Mouse (Mus musculus): ENCODE measurements at regions not wholly inside any gene's neighbourhood (a gene's known extent, or its start where the extent isn't known, plus 50 kb on each side); places are given as distances from the start of the nearest gene placed in this dataset.
A peak's percentile ranks its signal among the peaks of the same experiment; 100 is the strongest.

DNA sequence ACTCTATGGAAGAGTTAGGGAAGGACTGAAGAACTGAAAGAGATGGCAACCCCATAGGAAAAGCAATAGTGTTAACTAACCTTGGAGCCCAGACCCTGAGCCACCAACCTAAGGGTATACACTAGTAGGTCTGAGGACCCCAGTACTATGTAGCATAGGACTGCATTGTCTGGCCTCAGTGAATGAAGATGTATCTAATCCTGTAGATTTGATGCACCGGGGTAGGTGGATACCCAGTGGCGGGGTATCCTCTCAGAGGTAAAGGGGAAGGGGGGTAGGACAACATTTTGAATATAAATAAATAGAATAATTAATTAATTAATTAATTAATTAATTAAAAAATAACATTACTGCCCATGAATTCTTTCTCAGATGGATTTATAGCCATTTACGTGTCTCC, 387.9 kb upstream of the 4921530L21Rik start:
- DNase-seq (ENCODE audit: low spot score in 2 of 2): no peak

GRCm38 (mm10) chr14:95493958-95494357, 387.1 kb upstream of the 4921530L21Rik start:
- no peak for DNase-seq (ENCODE audit: low spot score in 2 of 2)

DNA sequence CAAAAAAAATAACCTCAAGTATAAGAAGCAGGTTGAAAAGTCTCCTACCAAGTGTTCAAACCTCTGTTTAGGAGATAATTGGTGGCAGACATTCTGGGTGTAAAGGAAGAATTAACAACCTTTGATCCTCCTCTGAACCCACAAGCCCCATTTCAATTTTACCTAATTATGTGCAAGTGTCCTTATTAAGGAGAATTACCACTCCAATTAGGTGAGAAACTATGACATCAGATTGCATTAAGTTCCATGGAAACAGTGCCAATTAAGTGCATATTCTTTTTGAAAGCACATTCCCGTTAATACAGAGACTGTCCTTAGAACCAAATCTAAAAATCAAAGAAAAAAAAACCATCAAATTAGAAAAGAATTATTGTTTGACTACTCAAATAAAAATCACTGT, 366.0 kb upstream of the 4921530L21Rik start:
- no peak for DNase-seq (ENCODE audit: low spot score in 2 of 2)

DNA sequence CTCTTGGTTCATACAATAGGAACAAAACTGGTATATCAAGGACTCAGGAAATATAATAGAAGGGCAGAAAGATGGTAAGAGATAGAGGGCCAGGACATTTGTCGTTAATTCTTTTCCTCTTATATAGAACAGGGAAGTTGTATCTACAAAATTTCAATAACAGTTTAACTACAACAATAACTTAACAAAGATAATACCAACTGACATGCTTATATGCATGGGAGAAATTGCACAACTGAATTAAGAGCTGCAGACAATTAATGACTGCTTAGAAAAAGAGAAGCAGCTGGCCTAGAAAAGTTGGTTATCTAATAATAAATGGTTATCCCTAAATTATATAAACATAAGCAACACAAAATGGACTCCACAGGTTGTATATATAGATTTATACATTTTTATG, 362.2 kb upstream of the 4921530L21Rik start:
- DNase-seq (ENCODE audit: low spot score in 2 of 2): no peak

DNA sequence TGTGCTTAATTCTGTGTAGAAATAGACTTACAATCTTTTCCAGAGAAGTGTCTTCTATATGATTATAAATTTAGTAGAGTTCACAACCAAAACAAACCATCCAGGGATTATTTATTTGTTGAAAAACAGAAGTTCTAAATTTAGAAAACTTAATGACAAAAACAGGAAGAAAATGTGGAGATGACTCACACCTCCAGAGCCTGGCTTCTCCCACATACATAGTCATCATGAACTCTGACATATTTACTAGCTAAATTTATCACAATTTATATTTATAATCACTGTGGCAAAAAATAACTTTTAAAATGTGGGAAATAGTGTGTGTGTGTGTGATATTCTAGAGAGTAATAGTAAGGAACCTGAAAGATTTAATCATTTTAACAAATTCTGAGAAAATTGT, 337.2 kb upstream of the 4921530L21Rik start:
- no peak for DNase-seq (ENCODE audit: low spot score in 2 of 2)

DNA sequence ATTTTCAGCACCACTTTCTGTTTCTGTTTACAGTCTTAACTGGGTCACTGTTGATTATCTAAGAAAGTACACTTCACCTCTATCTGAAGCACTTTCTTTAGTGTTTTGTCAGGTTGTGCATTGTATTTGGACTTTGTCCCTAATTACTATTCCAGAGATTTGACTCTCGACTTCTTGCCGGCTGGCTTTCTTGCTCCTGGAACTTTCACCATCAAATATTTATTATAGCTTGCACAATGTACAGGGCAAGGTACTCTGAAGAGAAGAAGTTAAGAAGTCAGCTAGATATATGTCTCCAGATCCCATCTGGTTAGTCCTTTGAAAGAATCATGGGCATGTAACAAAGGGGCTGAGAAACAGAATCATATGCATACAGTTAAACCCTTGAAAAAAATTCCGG, 290.0 kb upstream of the 4921530L21Rik start:
- no peak for DNase-seq (ENCODE audit: low spot score in 2 of 2)

DNA sequence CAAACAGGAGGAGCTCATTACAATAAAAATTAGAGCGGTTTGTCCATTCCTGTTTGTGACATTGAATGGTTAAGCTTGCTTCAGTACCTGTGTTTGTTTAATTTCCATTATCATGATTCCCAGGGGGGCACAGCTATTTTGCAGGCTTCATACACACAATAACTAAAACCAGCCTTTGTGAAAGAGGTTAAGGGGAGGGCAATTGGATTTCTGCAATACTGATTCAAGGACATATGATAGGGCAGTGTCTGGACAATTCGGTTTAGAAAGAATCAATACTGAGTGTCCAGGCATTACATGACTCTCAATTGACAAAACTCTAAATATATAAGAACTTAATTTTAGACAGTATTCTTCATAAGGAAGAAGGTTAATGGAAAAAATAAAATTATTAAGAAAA, 284.7 kb upstream of the 4921530L21Rik start:
- DNase-seq (ENCODE audit: low spot score in 2 of 2): no peak

GRCm38 (mm10) chr14:95645980-95646379, 235.1 kb upstream of the 4921530L21Rik start:
- no peak for DNase-seq (ENCODE audit: low spot score in 2 of 2)

- DNase-seq (ENCODE audit: low spot score in 2 of 2): no peak
These were observed 221.5 kb upstream of the 4921530L21Rik start for GRCm38 (mm10) chr14:95659552-95659951.

- no peak for DNase-seq (ENCODE audit: low spot score in 2 of 2)
These were observed 220.2 kb upstream of the 4921530L21Rik start for GRCm38 (mm10) chr14:95660862-95661261.

GRCm38 (mm10) chr14:95661416-95661815, 219.6 kb upstream of the 4921530L21Rik start:
- no peak for DNase-seq (ENCODE audit: low spot score in 2 of 2)

GRCm38 (mm10) chr14:95687448-95687847, 193.6 kb upstream of the 4921530L21Rik start:
- DNase-seq (ENCODE audit: low spot score in 2 of 2): no peak

- DNase-seq (ENCODE audit: low spot score in 2 of 2): peak; percentile 8 to 39
These were observed 192.4 kb upstream of the 4921530L21Rik start for GRCm38 (mm10) chr14:95688611-95689010.

- DNase-seq (ENCODE audit: low spot score in 2 of 2): no peak
These were observed 155.0 kb upstream of the 4921530L21Rik start for GRCm38 (mm10) chr14:95726082-95726481.

DNA sequence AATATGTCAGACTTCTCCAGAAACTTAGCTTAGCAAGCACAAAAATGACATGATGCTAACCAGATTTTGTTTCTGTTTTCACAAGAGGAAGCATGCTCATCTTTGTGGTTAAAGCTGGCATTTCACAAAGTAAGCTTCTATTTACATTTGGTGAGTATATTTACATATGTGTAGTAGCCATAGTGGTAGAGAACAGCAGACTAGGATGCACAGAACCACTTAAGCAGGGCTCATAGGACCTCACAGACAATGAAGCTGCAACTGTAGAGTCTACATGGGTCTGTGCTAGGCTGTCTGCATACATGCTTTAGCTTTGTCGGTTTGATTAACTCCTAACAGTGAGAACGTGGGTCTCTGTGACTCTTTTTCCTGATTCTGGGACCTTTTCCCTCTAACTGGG, 105.3 kb upstream of the 4921530L21Rik start:
- no peak for DNase-seq (ENCODE audit: low spot score in 2 of 2)

GRCm38 (mm10) chr14:95777439-95777838, 103.6 kb upstream of the 4921530L21Rik start:
- no peak for DNase-seq (ENCODE audit: low spot score in 2 of 2)
